Comparison of ENCODE assay signal across 7 mouse cellular contexts in genomic region chrX:142965236-142966007, GRCm38 (mm10). TPM values are rescaled to one million over a fixed set of nuclear protein-coding genes. Genes with fewer than 3 reads are reported as not detected.
DNase-seq lines count a peak whose midpoint lies in the region; ATAC-seq and TF ChIP-seq lines count a peak whose summit lies in the region.

No protein-coding gene starts in this region.

- H3K9me3 ChIP-seq in limb, embryonic 12.5 days: no peaks in the 10 kb centered on the region
- H3K9me3 ChIP-seq in midbrain, embryonic 16.5 days (replicated peaks; ENCODE audit: control insufficient read depth, low read length, poor library complexity, severe bottlenecking): no peaks in the 10 kb centered on the region

- H3K27ac ChIP-seq in cortical plate, adult 2 months (ENCODE audit: insufficient read depth, low read length): no peak overlapping the region
- H3K27ac ChIP-seq in limb, embryonic 12.5 days: peak overlapping the region; percentile 91
- H3K27ac ChIP-seq in midbrain, embryonic 16.5 days (ENCODE audit: low read length): no peak overlapping the region

- TF ChIP-seq POLR2A in cortical plate, adult 2 months (IDR thresholded peaks at IDR 0.05; ENCODE audit: extremely low read depth, insufficient read depth, low read length): no peak

- 12% methylated on average over 23 of the region's 23 CpGs for WGBS in limb, embryonic 12.5 days
- WGBS in midbrain, embryonic 16.5 days: 24% methylated on average over 23 of the region's 23 CpGs

- DNase-seq in urinary bladder, postnatal 25 days (ENCODE audit: low spot score): peak; percentile 12
- DNase-seq in urinary bladder, postnatal 4 days (ENCODE audit: low spot score in 2 of 2): no peak
- DNase-seq in heart, postnatal 10 days: peak; percentile 21 to 30
- DNase-seq in gastrocnemius, adult 18-20 months (ENCODE audit: low spot score): no peak

- peak overlapping the region; percentile 80 for H3K4me3 ChIP-seq in cortical plate, adult 2 months (ENCODE audit: insufficient read depth, low read length)
- H3K4me3 ChIP-seq in limb, embryonic 12.5 days (replicated peaks): peak overlapping the region; percentile 65
- peak overlapping the region; percentile 64 for H3K4me3 ChIP-seq in midbrain, embryonic 16.5 days (ENCODE audit: low read depth, low read length)

- intact Hi-C loops in heart, postnatal 10 days (cut with DNase I): loop anchor here (5.0 kb wide), 3 partner anchors 43 to 143 kb away; no protein-coding TSS in a partner anchor

- no peaks in the 10 kb centered on the region for H3K4me1 ChIP-seq in cortical plate, adult 2 months (ENCODE audit: control insufficient read depth, insufficient read depth, low read length)
- H3K4me1 ChIP-seq in limb, embryonic 12.5 days (replicated peaks): no peaks in the 10 kb centered on the region
- no peaks in the 10 kb centered on the region for H3K4me1 ChIP-seq in midbrain, embryonic 16.5 days (ENCODE audit: control insufficient read depth, insufficient read depth, low read length)

- H3K4me2 ChIP-seq in limb, embryonic 12.5 days: peak overlapping the region; percentile 61
- peak overlapping the region; percentile 60 for H3K4me2 ChIP-seq in midbrain, embryonic 16.5 days (ENCODE audit: low read length)

- H3K36me3 ChIP-seq in limb, embryonic 12.5 days: no peaks in the 10 kb centered on the region
- H3K36me3 ChIP-seq in midbrain, embryonic 16.5 days (ENCODE audit: control insufficient read depth, insufficient read depth, low read length): no peaks in the 10 kb centered on the region

- TF ChIP-seq CTCF in cortical plate, adult 2 months (IDR thresholded peaks at IDR 0.05; ENCODE audit: extremely low read depth, insufficient read depth, low read length): no peak

- peak overlapping the region; percentile 73 for H3K9ac ChIP-seq in limb, embryonic 12.5 days (replicated peaks)
- H3K9ac ChIP-seq in midbrain, embryonic 16.5 days (ENCODE audit: low read depth, low read length): peak overlapping the region; percentile 68

- H3K27me3 ChIP-seq in limb, embryonic 12.5 days: peaks cover 31% of the 10 kb centered on the region
- H3K27me3 ChIP-seq in midbrain, embryonic 16.5 days (ENCODE audit: control insufficient read depth, insufficient read depth, low read depth, low read length): peaks cover 2% of the 10 kb centered on the region

- no peak for ATAC-seq in limb, embryonic 12.5 days (ENCODE audit: insufficient number of reproducible peaks, insufficient read depth, low FRiP score, low TSS enrichment, low read depth)
- ATAC-seq in midbrain, embryonic 16.5 days: no peak; the same call in 1 of the 2 replicates

RNA-seq across cellular contexts. Expression of gene Ammecr1, which starts 1.1 kb away (rescaled TPM):
- 1.6 and 1.7 TPM in 2 replicates for polyA plus RNA-seq in cortical plate, adult 2 months (2012; rRNA removed)
- total RNA-seq in heart, postnatal 10 days (2021): 10 to 100 TPM; 34.1 to 47.5 TPM
- 16.5 and 17.0 TPM in 2 replicates for polyA plus RNA-seq in limb, embryonic 12.5 days (2016; fragmentation: Nextera tagmentation; extraction: Ambion mirVana)
- 2.8 and 3.8 TPM in 2 replicates for polyA plus RNA-seq in midbrain, embryonic 16.5 days (2015; fragmentation: Nextera tagmentation; extraction: Ambion mirVana)
- 1 to 10 TPM; 3.9 to 4.2 TPM for total RNA-seq in gastrocnemius, adult 18-20 months (2021)

Comparison
In these comparisons a context has a peak if more than half of its experiments do, and no peak if none do; other contexts are left out.
1. DNase-seq: peak in urinary bladder, postnatal 25 days (single experiment) and heart, postnatal 10 days (2 of 2); none in urinary bladder, postnatal 4 days (0 of 2) and gastrocnemius, adult 18-20 months (single experiment).
2. Peak in every context shown above with its lines, with median percentiles within 50 percentile points of each other: H3K4me3 ChIP-seq.